ENCODE assay signal across 7 mouse cellular contexts in the genomic region with DNA sequence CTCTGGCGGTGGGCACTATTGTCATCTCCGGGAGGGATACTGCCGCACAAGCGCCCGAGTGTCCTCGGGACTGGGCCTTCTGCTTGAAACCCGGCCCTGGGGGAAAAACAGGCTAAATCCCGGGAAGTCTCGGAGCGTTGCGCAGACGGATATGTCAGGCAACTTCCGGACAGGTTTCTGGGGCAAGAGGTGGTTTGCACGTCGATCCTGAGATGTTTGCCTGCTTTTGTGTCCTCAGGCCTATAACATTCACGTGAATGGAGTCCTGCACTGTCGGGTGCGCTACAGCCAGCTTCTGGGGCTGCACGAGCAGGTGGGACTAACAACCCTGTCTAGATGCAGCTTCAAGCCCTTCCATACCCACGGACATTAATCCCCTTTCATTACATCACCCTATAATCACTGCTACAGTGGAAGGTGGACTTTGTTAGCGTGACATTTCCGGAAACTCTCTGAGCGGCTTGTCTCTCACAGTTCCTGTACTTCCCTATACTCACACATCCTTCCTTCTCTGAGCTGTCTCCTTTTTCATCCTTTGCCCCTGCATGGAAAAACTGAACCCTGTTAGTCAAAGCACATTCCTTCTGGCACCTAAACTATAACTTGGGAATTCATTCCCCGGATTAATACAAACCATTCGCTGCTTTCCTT. TPM values are rescaled to one million over a fixed set of nuclear protein-coding genes. Genes with fewer than 3 reads are reported as not detected.
A peak's percentile ranks its signal among the peaks of the same experiment; 100 is the strongest.
DNase-seq lines count a peak whose midpoint lies in the region; ATAC-seq and TF ChIP-seq lines count a peak whose summit lies in the region.

No protein-coding gene starts in this region.

- DNase-seq in retina, embryonic 14.5 days (ENCODE audit: low spot score), result peak; percentile 15
- DNase-seq in retina, postnatal 1 day, result no peak
- no peak for DNase-seq in left cerebral cortex, adult 18-20 months (ENCODE audit: low spot score in 2 of 2)
- no peak for DNase-seq in Muller cell, postnatal 12 days (ENCODE audit: inconsistent ontology term)

- H3K9me3 ChIP-seq in limb, embryonic 12.5 days, result no peaks in the 10 kb centered on the region

- H3K4me1 ChIP-seq in limb, embryonic 12.5 days (replicated peaks), result peaks cover 19% of the 10 kb centered on the region
- peaks cover 6% of the 10 kb centered on the region; the same call in 1 of the 2 replicates for H3K4me1 ChIP-seq in small intestine, adult 2 months (ENCODE audit: control insufficient read depth, insufficient read depth, insufficient read length, low read length)

- H3K27ac ChIP-seq in limb, embryonic 12.5 days, result peak overlapping the region; percentile 86
- H3K27ac ChIP-seq in small intestine, adult 2 months (ENCODE audit: insufficient read depth, low read depth, low read length), result peak overlapping the region; percentile 77

- 12% methylated on average over 25 of the region's 25 CpGs for WGBS in limb, embryonic 12.5 days
- 6% methylated on average over 25 of the region's 25 CpGs for WGBS in small intestine, adult 2 months

- TF ChIP-seq CTCF in small intestine, adult 2 months (IDR thresholded peaks at IDR 0.05; ENCODE audit: extremely low read depth, insufficient read length, insufficient replicate concordance, low read depth, low read length), result no peak

- no peaks in the 10 kb centered on the region for H3K27me3 ChIP-seq in limb, embryonic 12.5 days
- H3K27me3 ChIP-seq in small intestine, adult 2 months (ENCODE audit: control insufficient read depth, insufficient read depth, low read length), result no peaks in the 10 kb centered on the region

- peak overlapping the region; percentile 87 for H3K4me3 ChIP-seq in limb, embryonic 12.5 days (replicated peaks)
- H3K4me3 ChIP-seq in small intestine, adult 2 months (ENCODE audit: low read depth, low read length), result peak overlapping the region; percentile 91

- peak overlapping the region; percentile 88 for H3K4me2 ChIP-seq in limb, embryonic 12.5 days

- peak overlapping the region; percentile 87 for H3K9ac ChIP-seq in limb, embryonic 12.5 days (replicated peaks)

- H3K36me3 ChIP-seq in limb, embryonic 12.5 days, result peaks cover 69% of the 10 kb centered on the region
- H3K36me3 ChIP-seq in small intestine, adult 2 months (ENCODE audit: control insufficient read depth, insufficient read depth, low read length), result peaks cover 58% of the 10 kb centered on the region

- no peak for TF ChIP-seq POLR2A in small intestine, adult 2 months (IDR thresholded peaks at IDR 0.05; ENCODE audit: low read depth, low read length)

- peak; percentile 11 for ATAC-seq in erythroblast, adult 5-6 weeks (replicated peaks; ENCODE audit: low FRiP score, poor library complexity, severe bottlenecking)
- no peak for ATAC-seq in limb, embryonic 12.5 days (ENCODE audit: insufficient number of reproducible peaks, insufficient read depth, low FRiP score, low TSS enrichment, low read depth)

RNA-seq across cellular contexts. Expression of a gene that starts 0.5 kb away (rescaled TPM):
- 9.8 and 42.1 TPM in 2 replicates for total RNA-seq in erythroblast, adult 5-6 weeks (2015; ENCODE audit: low replicate concordance)
- total RNA-seq in erythroblast, adult 5-6 weeks (2017; ENCODE audit: low replicate concordance), result 13.5 and 18.7 TPM in 2 replicates
- polyA plus RNA-seq in limb, embryonic 12.5 days (2016; fragmentation: Nextera tagmentation; extraction: Ambion mirVana), result 69.3 and 76.1 TPM in 2 replicates
- 30.6 and 43.2 TPM in 2 replicates for polyA plus RNA-seq in small intestine, adult 2 months (2012; rRNA removed)
- total RNA-seq in left cerebral cortex, adult 18-20 months (2021), result 10 to 100 TPM; 35.4 to 40.1 TPM

RNA-seq across cellular contexts. Expression of a gene that starts 0.7 kb away (rescaled TPM):
- 2.9 and 17.1 TPM in 2 replicates for total RNA-seq in erythroblast, adult 5-6 weeks (2015; ENCODE audit: low replicate concordance)
- total RNA-seq in erythroblast, adult 5-6 weeks (2017; ENCODE audit: low replicate concordance), result 12.3 and 15.8 TPM in 2 replicates
- polyA plus RNA-seq in limb, embryonic 12.5 days (2016; fragmentation: Nextera tagmentation; extraction: Ambion mirVana), result 149 and 153 TPM in 2 replicates
- polyA plus RNA-seq in small intestine, adult 2 months (2012; rRNA removed), result 37.8 and 56.9 TPM in 2 replicates
- 10 to 100 TPM; 77.5 to 80.3 TPM for total RNA-seq in left cerebral cortex, adult 18-20 months (2021)

RNA-seq across cellular contexts. Expression of a gene that starts 8.3 kb away (rescaled TPM):
- total RNA-seq in erythroblast, adult 5-6 weeks (2015; ENCODE audit: low replicate concordance), result 2.3 and 4.8 TPM in 2 replicates
- total RNA-seq in erythroblast, adult 5-6 weeks (2017; ENCODE audit: low replicate concordance), result 5.5 and 5.9 TPM in 2 replicates
- 16.7 and 19.3 TPM in 2 replicates for polyA plus RNA-seq in limb, embryonic 12.5 days (2016; fragmentation: Nextera tagmentation; extraction: Ambion mirVana)
- polyA plus RNA-seq in small intestine, adult 2 months (2012; rRNA removed), result 29.0 and 65.0 TPM in 2 replicates
- total RNA-seq in left cerebral cortex, adult 18-20 months (2021), result 10 to 100 TPM; 24.2 to 28.7 TPM

RNA-seq across cellular contexts. Expression of a gene that starts 13.8 kb away (rescaled TPM):
- 29.7 and 32.5 TPM in 2 replicates for total RNA-seq in erythroblast, adult 5-6 weeks (2015; ENCODE audit: low replicate concordance)
- 24.8 and 30.7 TPM in 2 replicates for total RNA-seq in erythroblast, adult 5-6 weeks (2017; ENCODE audit: low replicate concordance)
- 101 and 108 TPM in 2 replicates for polyA plus RNA-seq in limb, embryonic 12.5 days (2016; fragmentation: Nextera tagmentation; extraction: Ambion mirVana)
- 16.3 and 21.9 TPM in 2 replicates for polyA plus RNA-seq in small intestine, adult 2 months (2012; rRNA removed)
- 10 to 100 TPM; 50.5 to 53.6 TPM for total RNA-seq in left cerebral cortex, adult 18-20 months (2021)

RNA-seq across cellular contexts. Expression of a gene that starts 14.0 kb away (rescaled TPM):
- not detected in 2 replicates for total RNA-seq in erythroblast, adult 5-6 weeks (2015; ENCODE audit: low replicate concordance)
- total RNA-seq in erythroblast, adult 5-6 weeks (2017; ENCODE audit: low replicate concordance), result not detected in 2 replicates
- polyA plus RNA-seq in limb, embryonic 12.5 days (2016; fragmentation: Nextera tagmentation; extraction: Ambion mirVana), result 0.80 and 1.5 TPM in 2 replicates
- 0.98 and 4.1 TPM in 2 replicates for polyA plus RNA-seq in small intestine, adult 2 months (2012; rRNA removed)
- 1 to 10 TPM; 3.0 to 4.4 TPM for total RNA-seq in left cerebral cortex, adult 18-20 months (2021)

Comparison
In these comparisons a context has a peak if more than half of its experiments do, and no peak if none do; other contexts are left out.
1. RNA of a gene that starts 0.7 kb away (total RNA-seq): 77.5 to 80.3 TPM in left cerebral cortex, adult 18-20 months; 2.9 to 17.1 TPM in erythroblast, adult 5-6 weeks; every median in the first group is over 4 times any median in the second.